Mouse (Mus musculus): ENCODE measurements around the gene Mlh1. TPM values are rescaled to one million over a fixed set of nuclear protein-coding genes. Genes with fewer than 3 reads are reported as not detected.

Gene Mlh1
- polyA plus RNA-seq, 1 experiment from 2014 or later: 39.4 TPM

DNA sequence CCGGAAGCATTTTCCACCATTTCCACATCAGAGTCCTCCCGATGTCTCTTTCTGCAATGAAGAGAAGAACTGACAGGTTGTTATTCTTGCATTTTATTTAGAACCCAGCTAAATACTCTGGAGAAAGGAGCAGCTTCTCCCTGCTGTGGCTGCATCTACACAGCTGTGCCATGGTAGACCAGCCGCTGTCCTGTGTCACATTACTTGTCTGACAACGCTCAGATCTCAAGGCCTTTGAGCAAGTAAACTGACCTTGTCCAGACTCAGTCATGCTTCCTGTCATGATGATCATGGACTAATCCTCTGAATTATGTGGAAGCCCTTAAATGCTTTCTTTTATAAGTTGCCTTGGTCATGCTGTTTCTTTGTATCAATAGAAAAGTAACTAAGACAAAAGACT lies 31.8 kb downstream of the Mlh1 start:
- Histone ChIP-seq H3K27me3 (no peaks in the 10 kb centered on the region), H3K4me1 (no peaks in the 10 kb centered on the region), H3K4me2 (replicated peaks) (no peak overlapping the region), H3K9me3 (replicated peaks) (no peaks in the 10 kb centered on the region), H3K27ac (no peak overlapping the region), H3K9ac (no peak overlapping the region), H3K36me3 (peaks cover 71% of the 10 kb centered on the region), H3K4me3 (no peak overlapping the region)
- WGBS: 92% methylated on average over 4 of the region's 4 CpGs
- no peak for ATAC-seq (ENCODE audit: low FRiP score)

DNA sequence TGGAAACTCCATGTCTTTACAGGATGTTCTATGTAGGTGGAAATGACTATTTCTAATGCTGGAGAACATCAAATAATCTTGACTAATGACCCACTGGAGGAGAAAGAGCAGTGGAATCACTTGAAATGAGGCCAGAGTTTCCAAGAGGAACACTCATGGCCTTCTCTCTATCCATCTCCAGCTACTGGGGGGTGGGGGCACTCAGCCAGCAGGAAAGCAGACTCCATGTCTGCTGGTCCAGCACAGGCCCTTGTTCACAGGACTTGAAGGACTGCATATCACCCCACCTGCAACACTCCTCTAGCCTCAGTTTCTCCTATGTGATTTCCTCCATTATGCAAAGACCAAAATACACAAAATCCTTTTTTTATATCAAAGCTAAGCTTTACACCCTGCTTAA lies 33.9 kb downstream of the Mlh1 start:
- no peaks in the 10 kb centered on the region for H3K27me3 ChIP-seq
- no peak overlapping the region for H3K9ac ChIP-seq
- no peak for ATAC-seq (ENCODE audit: low FRiP score)
- H3K4me2 ChIP-seq (replicated peaks): no peak overlapping the region
- no peaks in the 10 kb centered on the region for H3K4me1 ChIP-seq
- H3K9me3 ChIP-seq (replicated peaks): no peaks in the 10 kb centered on the region
- no peak overlapping the region for H3K27ac ChIP-seq
- H3K4me3 ChIP-seq: no peak overlapping the region
- H3K36me3 ChIP-seq: peaks cover 85% of the 10 kb centered on the region

DNA sequence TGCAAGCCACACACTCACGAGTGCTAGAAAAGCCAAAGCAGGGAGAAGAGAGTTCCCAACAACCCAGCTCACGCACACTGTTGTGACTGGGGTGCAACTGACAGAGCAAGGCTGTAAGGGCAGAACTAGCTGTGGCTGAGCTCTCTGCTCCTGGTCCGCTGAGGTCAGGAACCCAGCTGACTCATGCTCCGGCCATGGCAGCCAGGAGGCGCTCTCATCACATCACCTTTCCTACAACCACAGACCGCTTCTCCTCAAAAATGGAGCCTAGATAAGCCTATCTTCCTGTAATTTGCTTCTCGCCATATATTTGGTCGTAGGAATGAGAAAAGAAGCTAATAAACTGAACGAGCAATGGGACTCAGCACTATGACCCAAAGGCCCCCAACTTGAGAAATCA lies 36.9 kb downstream of the Mlh1 start:
- H3K36me3 ChIP-seq: peaks cover 80% of the 10 kb centered on the region
- no peaks in the 10 kb centered on the region for H3K4me1 ChIP-seq
- no peaks in the 10 kb centered on the region for H3K9me3 ChIP-seq (replicated peaks)
- H3K4me2 ChIP-seq (replicated peaks): no peak overlapping the region
- WGBS: 90% methylated on average over 9 of the region's 9 CpGs
- H3K4me3 ChIP-seq: no peak overlapping the region
- ATAC-seq (ENCODE audit: low FRiP score): no peak
- H3K27ac ChIP-seq: no peak overlapping the region
- H3K9ac ChIP-seq: no peak overlapping the region
- H3K27me3 ChIP-seq: no peaks in the 10 kb centered on the region

DNA sequence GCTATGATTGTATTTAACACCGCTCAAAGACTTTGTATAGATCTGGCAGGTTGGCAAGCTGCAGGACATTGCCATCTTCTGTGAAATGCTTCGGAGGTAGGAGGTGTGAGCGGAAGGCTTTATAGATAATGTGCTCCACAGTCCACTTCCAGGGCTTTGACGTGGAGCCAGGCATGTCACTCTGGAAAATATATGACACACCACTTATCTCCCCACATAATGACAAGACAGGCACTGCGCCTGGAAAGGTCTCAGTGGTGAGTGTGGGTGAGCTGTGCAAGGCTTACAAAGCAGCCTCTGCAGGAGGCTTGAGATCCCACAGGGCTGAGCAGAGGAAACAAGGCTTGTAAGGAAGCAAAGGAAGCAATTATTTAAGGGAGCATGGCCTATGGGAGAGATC lies 43.1 kb downstream of the Mlh1 start:
- Histone ChIP-seq H3K9me3 (replicated peaks) (no peaks in the 10 kb centered on the region), H3K27ac (no peak overlapping the region), H3K4me2 (replicated peaks) (no peak overlapping the region), H3K9ac (no peak overlapping the region), H3K4me1 (no peaks in the 10 kb centered on the region), H3K36me3 (peaks cover 84% of the 10 kb centered on the region), H3K4me3 (no peak overlapping the region), H3K27me3 (no peaks in the 10 kb centered on the region)
- WGBS: 90% methylated on average over 5 of the region's 5 CpGs
- ATAC-seq (ENCODE audit: low FRiP score): no peak

DNA sequence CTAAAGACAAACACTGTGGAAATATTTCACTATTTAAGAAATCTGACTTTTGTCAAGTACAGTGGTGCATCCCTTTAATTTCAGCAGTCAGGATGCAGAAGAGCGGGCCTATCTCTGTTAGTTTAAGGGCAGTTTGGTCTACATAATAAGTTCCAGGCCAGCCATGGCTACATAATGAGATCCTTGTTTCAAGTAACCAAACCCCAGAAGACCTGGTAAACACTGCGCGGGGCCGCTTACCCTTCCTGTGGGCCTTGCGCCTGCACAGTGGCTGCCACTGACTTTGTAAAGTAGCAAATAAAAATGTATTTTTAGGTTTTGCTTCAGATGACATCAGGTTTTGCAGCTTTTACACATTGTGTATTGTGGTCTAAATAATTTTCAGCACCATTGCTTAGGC lies 48.2 kb downstream of the Mlh1 start:
- Histone ChIP-seq H3K36me3 (peaks cover 79% of the 10 kb centered on the region), H3K4me1 (no peaks in the 10 kb centered on the region)
- 81% methylated on average over 5 of the region's 5 CpGs for WGBS

DNA sequence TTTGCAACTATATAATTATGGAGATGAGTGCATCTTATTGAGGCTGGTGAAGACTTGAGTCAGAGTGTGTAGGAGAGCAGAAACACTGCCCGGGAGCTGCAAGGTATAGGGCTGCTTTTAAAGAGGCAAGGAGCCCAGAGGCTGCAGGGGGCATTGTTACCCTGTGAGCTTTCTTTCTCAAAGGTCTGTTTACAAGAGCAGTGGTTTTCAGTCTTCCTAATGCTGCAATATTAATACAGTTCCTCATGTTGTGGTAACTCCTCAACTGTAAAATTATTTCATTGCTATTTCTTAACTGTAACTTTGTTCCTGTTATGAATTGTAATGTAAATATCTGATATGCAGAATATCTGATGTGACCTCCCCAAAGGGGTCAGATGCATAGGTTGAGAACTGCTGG lies 50.0 kb downstream of the Mlh1 start:
- Histone ChIP-seq H3K4me1 (no peaks in the 10 kb centered on the region), H3K9me3 (replicated peaks) (no peaks in the 10 kb centered on the region), H3K4me2 (replicated peaks) (no peak overlapping the region), H3K36me3 (peaks cover 64% of the 10 kb centered on the region), H3K9ac (no peak overlapping the region), H3K27ac (no peak overlapping the region), H3K27me3 (no peaks in the 10 kb centered on the region), H3K4me3 (no peak overlapping the region)
- whole genome bisulfite sequencing: 80% methylated on average over 1 of the region's 1 CpGs
- no peak for ATAC-seq (ENCODE audit: low FRiP score)

More for the DNA sequence above, 48.2 kb downstream of the Mlh1 start:
- H3K9me3 ChIP-seq (replicated peaks): no peaks in the 10 kb centered on the region
- ATAC-seq (ENCODE audit: low FRiP score): no peak
- no peak overlapping the region for H3K4me3 ChIP-seq
- no peak overlapping the region for H3K4me2 ChIP-seq (replicated peaks)
- no peaks in the 10 kb centered on the region for H3K27me3 ChIP-seq
- no peak overlapping the region for H3K9ac ChIP-seq
- H3K27ac ChIP-seq: no peak overlapping the region

DNA sequence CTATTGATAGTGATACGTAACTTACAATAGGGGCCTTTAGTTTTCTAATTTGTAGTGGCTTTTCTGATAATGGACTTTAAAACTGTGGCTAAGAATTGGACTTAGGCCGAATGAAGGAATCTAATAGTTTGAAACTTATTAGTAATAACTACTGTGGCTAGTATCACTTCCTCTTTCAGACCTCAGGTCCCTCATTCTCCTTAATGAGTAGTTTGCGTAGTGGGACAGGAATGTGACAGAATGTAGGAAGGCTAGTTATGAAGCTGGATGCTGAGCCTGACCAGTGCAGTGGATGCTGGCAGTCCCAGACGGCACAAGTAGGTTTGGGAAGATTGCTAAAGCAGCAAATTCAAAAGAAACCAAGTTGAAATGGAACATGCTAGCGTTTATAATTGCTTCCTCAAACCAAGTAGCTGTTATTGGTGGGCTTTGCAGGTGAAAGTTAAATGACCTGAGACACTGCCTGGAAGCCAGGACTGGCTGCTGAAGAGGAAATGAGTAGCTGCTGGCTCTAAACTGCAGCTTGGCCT lies 51.0 kb downstream of the Mlh1 start:
- Histone ChIP-seq H3K9me3 (replicated peaks) (no peaks in the 10 kb centered on the region), H3K9ac (no peak overlapping the region), H3K4me3 (no peak overlapping the region), H3K27me3 (no peaks in the 10 kb centered on the region), H3K27ac (no peak overlapping the region), H3K4me2 (replicated peaks) (no peak overlapping the region), H3K36me3 (peaks cover 64% of the 10 kb centered on the region), H3K4me1 (no peaks in the 10 kb centered on the region)
- no peak for ATAC-seq (ENCODE audit: low FRiP score)
- WGBS: 92% methylated on average over 5 of the region's 5 CpGs

DNA sequence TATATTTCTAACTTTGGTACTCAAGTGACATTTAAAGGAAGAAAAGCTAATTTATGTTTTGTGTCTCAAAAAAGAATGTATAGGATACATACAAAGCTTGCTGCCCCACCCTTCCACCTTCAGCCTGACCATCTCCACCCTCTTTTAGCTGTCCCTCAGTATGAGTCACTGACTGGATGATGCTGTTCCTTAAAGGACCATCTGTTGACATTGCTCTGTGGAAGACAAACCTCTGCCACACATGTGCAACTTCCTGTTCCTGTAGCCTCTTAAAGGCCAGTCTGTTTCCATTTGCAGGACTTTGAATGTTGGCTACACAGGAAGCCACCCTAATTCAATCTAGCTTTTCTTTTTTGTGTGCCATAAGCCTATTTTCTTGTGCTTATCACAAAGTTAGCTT lies 55.2 kb downstream of the Mlh1 start:
- no peaks in the 10 kb centered on the region for H3K4me1 ChIP-seq
- no peak overlapping the region for H3K27ac ChIP-seq
- no peaks in the 10 kb centered on the region for H3K9me3 ChIP-seq (replicated peaks)
- no peak overlapping the region for H3K4me2 ChIP-seq (replicated peaks)
- H3K9ac ChIP-seq: no peak overlapping the region
- H3K4me3 ChIP-seq: no peak overlapping the region
- ATAC-seq (ENCODE audit: low FRiP score): no peak
- no peaks in the 10 kb centered on the region for H3K27me3 ChIP-seq
- peaks cover 35% of the 10 kb centered on the region for H3K36me3 ChIP-seq

DNA sequence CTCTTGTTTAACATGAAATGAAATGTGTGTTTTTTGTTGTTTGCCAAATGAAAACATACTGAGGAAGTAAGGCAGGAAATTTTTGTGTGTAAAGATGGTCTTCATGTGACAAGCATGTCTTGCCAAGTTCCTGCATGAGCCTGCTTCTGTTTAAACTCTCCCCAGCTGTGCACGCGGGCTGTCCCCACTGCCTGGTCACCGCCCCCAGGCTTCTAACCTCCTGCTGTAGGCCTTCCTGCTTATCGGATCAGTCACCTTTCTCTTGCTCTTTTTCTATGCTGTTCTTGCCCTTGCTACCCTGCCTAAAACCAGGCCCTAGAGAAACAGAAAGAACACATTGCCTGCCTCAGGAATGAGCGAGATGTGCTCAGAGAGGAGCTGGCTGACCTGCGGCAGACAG lies 58.1 kb downstream of the Mlh1 start:
- Histone ChIP-seq H3K9me3 (replicated peaks) (no peaks in the 10 kb centered on the region), H3K36me3 (peaks cover 17% of the 10 kb centered on the region), H3K27ac (no peak overlapping the region), H3K4me2 (replicated peaks) (no peak overlapping the region), H3K9ac (no peak overlapping the region), H3K27me3 (no peaks in the 10 kb centered on the region), H3K4me3 (no peak overlapping the region), H3K4me1 (no peaks in the 10 kb centered on the region)
- no peak for ATAC-seq (ENCODE audit: low FRiP score)
- 71% methylated on average over 6 of the region's 6 CpGs for WGBS

DNA sequence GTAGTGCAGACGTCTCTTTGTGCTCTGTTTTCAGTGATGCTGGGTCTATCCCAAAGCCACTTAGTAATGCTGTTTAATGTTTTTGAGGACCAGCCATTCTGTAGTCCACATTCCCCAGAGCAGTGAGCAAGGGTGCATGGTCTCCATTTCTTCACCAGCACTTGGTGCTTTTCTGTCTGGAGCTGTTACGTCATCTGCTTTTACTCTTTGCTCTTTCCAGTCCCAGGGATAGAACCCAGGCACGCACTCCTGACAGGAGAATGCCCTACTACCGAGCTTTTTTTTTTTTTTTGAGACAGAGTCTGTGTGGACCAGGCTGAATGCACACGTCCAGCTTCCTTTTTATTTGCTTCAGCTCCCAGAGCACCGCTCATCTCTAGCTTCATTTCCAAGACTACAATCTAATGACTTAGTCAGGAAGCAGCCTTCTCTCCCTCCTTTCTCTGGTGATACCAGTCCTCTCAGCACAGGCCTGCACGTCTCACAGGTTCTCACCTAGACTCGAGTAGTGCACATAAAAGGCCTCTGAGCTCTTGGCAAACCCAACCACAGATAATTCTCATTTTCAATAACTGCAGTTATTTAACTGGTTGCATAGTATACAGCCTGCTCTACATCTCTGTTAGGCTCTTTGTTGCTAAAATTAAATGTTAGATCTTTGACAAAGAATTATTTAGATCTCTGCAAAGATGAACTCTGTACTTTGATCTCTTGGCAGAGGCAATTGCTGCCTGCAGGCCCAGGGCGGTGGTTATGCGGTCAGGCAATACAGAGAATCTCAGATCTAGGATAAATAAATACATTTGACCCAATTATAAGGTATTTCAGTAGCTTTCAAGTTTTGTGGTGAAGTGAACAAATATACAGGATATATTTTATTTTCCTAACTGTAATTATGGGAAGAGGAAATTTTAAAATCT lies 60.2 kb downstream of the Mlh1 start:
- no peak overlapping the region for H3K27ac ChIP-seq
- H3K36me3 ChIP-seq: peaks cover 15% of the 10 kb centered on the region
- H3K9ac ChIP-seq: no peak overlapping the region
- H3K4me1 ChIP-seq: no peaks in the 10 kb centered on the region
- no peak overlapping the region for H3K4me2 ChIP-seq (replicated peaks)
- no peak overlapping the region for H3K4me3 ChIP-seq
- no peaks in the 10 kb centered on the region for H3K9me3 ChIP-seq (replicated peaks)
- no peak for ATAC-seq (ENCODE audit: low FRiP score)
- no peaks in the 10 kb centered on the region for H3K27me3 ChIP-seq
- WGBS: 87% methylated on average over 10 of the region's 10 CpGs

DNA sequence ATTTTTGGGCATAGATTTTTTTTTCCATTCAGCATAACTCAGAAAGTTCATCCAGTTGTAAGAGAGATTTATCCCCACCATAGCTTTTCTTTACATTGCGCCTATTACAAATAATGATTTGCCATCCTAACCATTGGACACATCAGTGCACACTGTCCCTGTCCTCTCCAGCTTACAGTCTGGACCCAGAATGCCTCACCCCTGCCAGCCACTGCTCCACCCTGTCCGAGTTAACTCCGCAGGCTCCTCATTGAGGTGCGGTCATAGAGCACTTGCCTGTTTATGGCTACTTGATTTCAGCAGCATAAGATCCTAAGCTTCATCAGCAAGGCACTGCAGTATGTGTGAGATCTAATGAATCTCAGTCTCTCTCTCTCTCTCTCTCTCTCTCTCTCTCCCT lies 61.2 kb downstream of the Mlh1 start:
- H3K4me2 ChIP-seq (replicated peaks): no peak overlapping the region
- WGBS: 83% methylated on average over 4 of the region's 4 CpGs
- no peak overlapping the region for H3K4me3 ChIP-seq
- peaks cover 10% of the 10 kb centered on the region; the same call in 1 of the 2 replicates for H3K36me3 ChIP-seq
- H3K9ac ChIP-seq: no peak overlapping the region
- H3K27ac ChIP-seq: no peak overlapping the region
- ATAC-seq (ENCODE audit: low FRiP score): no peak
- H3K27me3 ChIP-seq: no peaks in the 10 kb centered on the region
- H3K4me1 ChIP-seq: no peaks in the 10 kb centered on the region
- no peaks in the 10 kb centered on the region for H3K9me3 ChIP-seq (replicated peaks)

DNA sequence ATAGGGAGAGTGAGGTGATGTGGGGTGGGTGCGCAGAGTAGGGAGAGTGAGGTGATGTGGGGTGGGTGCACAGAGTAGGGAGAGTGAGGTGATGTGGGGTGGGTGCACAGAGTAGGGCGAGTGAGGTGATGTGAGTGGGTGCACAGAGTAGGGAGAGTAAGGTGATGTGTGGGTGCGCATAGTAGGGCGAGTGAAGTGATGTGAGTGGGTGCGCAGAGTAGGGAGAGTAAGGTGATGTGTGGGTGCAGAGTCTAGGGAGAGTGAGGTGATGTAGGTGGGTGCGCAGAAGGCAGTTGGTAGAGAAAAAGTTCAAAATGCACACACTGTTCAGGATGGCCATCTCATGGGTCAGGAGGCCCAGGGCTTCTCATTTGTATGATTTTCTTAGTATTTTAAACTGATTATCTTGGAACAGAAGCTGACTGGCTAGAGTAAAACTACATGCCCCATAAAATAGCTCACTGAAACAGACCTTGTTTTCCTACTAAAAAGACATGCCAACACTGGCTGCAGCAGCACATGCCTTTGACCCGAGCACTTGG lies 62.4 kb downstream of the Mlh1 start:
- Histone ChIP-seq H3K9me3 (replicated peaks) (no peaks in the 10 kb centered on the region), H3K27ac (no peak overlapping the region), H3K4me3 (no peak overlapping the region), H3K4me2 (replicated peaks) (no peak overlapping the region), H3K4me1 (no peaks in the 10 kb centered on the region), H3K9ac (no peak overlapping the region), H3K36me3 (0 out of 2 replicates have a peak, but pooled peaks cover 7% of the 10 kb centered on the region), H3K27me3 (no peaks in the 10 kb centered on the region)
- ATAC-seq (ENCODE audit: low FRiP score): no peak
- 94% methylated on average over 7 of the region's 7 CpGs for WGBS

DNA sequence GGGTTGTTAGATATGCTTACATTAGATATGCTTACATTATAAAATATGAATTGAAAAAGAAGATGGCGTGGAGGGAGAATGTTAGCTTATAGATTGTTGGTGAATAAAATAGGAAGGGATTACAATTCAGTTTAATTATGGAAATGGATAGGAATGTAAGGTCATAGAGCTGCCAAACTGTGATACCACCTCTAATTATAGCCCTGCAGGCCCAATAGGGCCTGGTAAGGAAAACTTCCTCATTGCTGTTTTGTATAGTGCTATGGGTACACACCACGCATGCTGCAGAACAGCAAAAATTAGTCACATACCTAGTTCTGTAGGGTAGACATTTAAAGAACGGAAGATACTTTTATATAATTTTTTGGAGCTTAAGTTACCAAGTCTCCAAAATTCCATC lies 63.4 kb downstream of the Mlh1 start:
- H3K27me3 ChIP-seq: no peaks in the 10 kb centered on the region
- H3K4me1 ChIP-seq: no peaks in the 10 kb centered on the region
- ATAC-seq (ENCODE audit: low FRiP score): no peak
- no peak overlapping the region for H3K4me3 ChIP-seq
- 96% methylated on average over 3 of the region's 3 CpGs for whole genome bisulfite sequencing
- no peaks in the 10 kb centered on the region for H3K9me3 ChIP-seq (replicated peaks)
- no peak overlapping the region for H3K27ac ChIP-seq
- no peak overlapping the region for H3K9ac ChIP-seq
- H3K4me2 ChIP-seq (replicated peaks): no peak overlapping the region
- H3K36me3 ChIP-seq: 0 out of 2 replicates have a peak, but pooled peaks cover 7% of the 10 kb centered on the region
